Mouse (Mus musculus) forebrain, embryonic 11.5 days (tissue): ENCODE data around the gene Slc26a10. TPM values are rescaled to one million over a fixed set of nuclear protein-coding genes. Genes with fewer than 3 reads are reported as not detected.
A peak's percentile ranks its signal among the peaks of the same experiment; 100 is the strongest.

Experiments
- ATAC-seq: fragments of 200-750 bp; cut with Nextera tagmentation; replicated peaks from 2 replicates; pipeline ENCODE4 v1.8.0; 2017; ENCODE audit warnings: moderate TSS enrichment; ENCODE audit not compliant: low FRiP score
- DNase-seq: peaks from one replicate; pipeline ENCODE4 v3.0.0-alpha.2; 2017; ENCODE audit warnings: low spot score
- H3K27ac ChIP-seq: fragments of 300-500 bp; sonication (generic); 2 replicates; pipeline ENCODE4 v1.5.1; 2014; ENCODE audit warnings: low read depth, low read length
- H3K27me3 ChIP-seq: fragments of 300-500 bp; sonication (generic); 2 replicates; pipeline ENCODE4 v1.6.1; 2014; ENCODE audit warnings: mild to moderate bottlenecking, low read length, mixed read lengths; ENCODE audit not compliant: control insufficient read depth, insufficient read depth
- H3K36me3 ChIP-seq: fragments of 300-500 bp; sonication (generic); 2 replicates; pipeline ENCODE4 v1.6.1; 2014; ENCODE audit warnings: mild to moderate bottlenecking, low read length, moderate library complexity, mixed read lengths; ENCODE audit not compliant: control insufficient read depth, insufficient read depth
- H3K4me1 ChIP-seq: fragments of 300-500 bp; sonication (generic); replicated peaks from 2 replicates; pipeline ENCODE4 v1.6.1; 2014; ENCODE audit warnings: low read length, mixed read lengths; ENCODE audit not compliant: control insufficient read depth, insufficient read depth
- H3K4me2 ChIP-seq: fragments of 300-500 bp; sonication (generic); 2 replicates; pipeline ENCODE4 v1.6.1; 2014; ENCODE audit warnings: low read depth, mild to moderate bottlenecking, low read length, moderate library complexity, mixed read lengths; ENCODE audit not compliant: severe bottlenecking
- H3K4me3 ChIP-seq: fragments of 300-500 bp; sonication (generic); 2 replicates; pipeline ENCODE4 v1.5.1; 2014; ENCODE audit warnings: low read depth, low read length
- H3K9ac ChIP-seq: fragments of 300-500 bp; sonication (generic); 2 replicates; pipeline ENCODE4 v1.6.1; 2014; ENCODE audit warnings: low read length
- H3K9me3 ChIP-seq: fragments of 300-500 bp; sonication (generic); 2 replicates; pipeline ENCODE4 v1.6.1; 2016; ENCODE audit warnings: low read length, mixed read lengths; ENCODE audit not compliant: control insufficient read depth
- WGBS: fragments of 180-500 bp; shearing (Covaris S2); extraction: QIAGEN DNeasy Blood & Tissue Kit; methylation state at CpG from one replicate; pipeline ENCODE4 v1.1.7; 2014; 5-methylcytosine and 5-hydroxymethylcytosine counted together
- polyA plus RNA-seq: library from polyadenylated mRNA; unstranded; fragments of >200 nt; fragmentation: Nextera tagmentation; extraction: Ambion mirVana; gene quantifications from 2 replicates; pipeline ENCODE4 v1.2.1, GENCODE M21; 2014

Slc26a10 gene
- polyA plus RNA-seq, 1 experiment from 2014 or later, result 1.1 TPM

- Histone ChIP-seq H3K36me3 (peaks cover 6% of the 10 kb centered on the region; the same call in 1 of the 2 replicates), H3K4me1 (peaks cover 14% of the 10 kb centered on the region), H3K4me2 (peak within 1 kb of the TSS; percentile 100), H3K9me3 (no peaks in the 10 kb centered on the region), H3K4me3 (peak within 1 kb of the TSS; percentile 73), H3K27ac (peak within 1 kb of the TSS; percentile 76), H3K9ac (peak within 1 kb of the TSS; percentile 88), H3K27me3 (no peaks in the 10 kb centered on the region)
- 1% methylated on average over 35 of the region's 35 CpGs for WGBS
- ATAC-seq (peak; percentile 44), DNase-seq (peak; percentile 80)
Observed at GRCm38 (mm10) chr10:127189651-127190381, 9.4 kb upstream of the Slc26a10 start, which contains the start of gene Arhgef25. Gene Arhgef25, minus strand, starts transcription at chr10:127190083.

- peak overlapping the region; percentile 88 for H3K9ac ChIP-seq
- H3K4me2 ChIP-seq, result peak overlapping the region; percentile 100
- H3K9me3 ChIP-seq, result no peaks in the 10 kb centered on the region
- peak overlapping the region; percentile 73 for H3K4me3 ChIP-seq
- under 1% methylated on average over 26 of the region's 26 CpGs for WGBS
- peak; percentile 15; the same call in 1 of the 2 replicates for ATAC-seq
- peaks cover 6% of the 10 kb centered on the region; the same call in 1 of the 2 replicates for H3K36me3 ChIP-seq
- H3K4me1 ChIP-seq, result peaks cover 9% of the 10 kb centered on the region
- no peaks in the 10 kb centered on the region for H3K27me3 ChIP-seq
- DNase-seq, result no peak
- peak overlapping the region; percentile 76 for H3K27ac ChIP-seq
Observed at GRCm38 (mm10) chr10:127189116-127189650, 8.7 kb upstream of the Slc26a10 start.

- under 1% methylated on average over 43 of the region's 46 CpGs for WGBS
- no peaks in the 10 kb centered on the region for H3K9me3 ChIP-seq
- peak overlapping the region; percentile 88 for H3K9ac ChIP-seq
- peak overlapping the region; percentile 73 for H3K4me3 ChIP-seq
- H3K27me3 ChIP-seq, result no peaks in the 10 kb centered on the region
- H3K36me3 ChIP-seq, result peaks cover 6% of the 10 kb centered on the region; the same call in 1 of the 2 replicates
- peak overlapping the region; percentile 100 for H3K4me2 ChIP-seq
- H3K4me1 ChIP-seq, result peaks cover 9% of the 10 kb centered on the region
- peak; percentile 93 for DNase-seq
- H3K27ac ChIP-seq, result peak overlapping the region; percentile 76
- peak; percentile 83 for ATAC-seq
Observed at GRCm38 (mm10) chr10:127188465-127189115, 8.1 kb upstream of the Slc26a10 start.

GRCm38 (mm10) chr10:127188079-127188453 is 7.6 kb upstream of the Slc26a10 start:
- Histone ChIP-seq H3K36me3 (peaks cover 6% of the 10 kb centered on the region; the same call in 1 of the 2 replicates), H3K27me3 (no peaks in the 10 kb centered on the region), H3K9ac (peak overlapping the region; percentile 88), H3K4me1 (peaks cover 9% of the 10 kb centered on the region), H3K9me3 (no peaks in the 10 kb centered on the region), H3K27ac (peak overlapping the region; percentile 76), H3K4me2 (peak overlapping the region; percentile 100), H3K4me3 (peak overlapping the region; percentile 73)
- DNase-seq (peak; percentile 59), ATAC-seq (no peak)
- WGBS, result 2% methylated on average over 21 of the region's 21 CpGs

GRCm38 (mm10) chr10:127187371-127188078 is 7.1 kb upstream of the Slc26a10 start:
- ATAC-seq (no peak), DNase-seq (peak; percentile 56)
- H3K4me2 ChIP-seq, result peak overlapping the region; percentile 100
- peaks cover 9% of the 10 kb centered on the region for H3K4me1 ChIP-seq
- H3K27ac ChIP-seq, result peak overlapping the region; percentile 13; the same call in 1 of the 2 replicates
- no peaks in the 10 kb centered on the region for H3K9me3 ChIP-seq
- H3K4me3 ChIP-seq, result peak overlapping the region; percentile 73
- 46% methylated on average over 10 of the region's 10 CpGs for WGBS
- H3K27me3 ChIP-seq, result no peaks in the 10 kb centered on the region
- peak overlapping the region; percentile 88 for H3K9ac ChIP-seq
- peaks cover 6% of the 10 kb centered on the region; the same call in 1 of the 2 replicates for H3K36me3 ChIP-seq

GRCm38 (mm10) chr10:127186451-127186850 is 6.0 kb upstream of the Slc26a10 start:
- peaks cover 9% of the 10 kb centered on the region for H3K4me1 ChIP-seq
- ATAC-seq (no peak), DNase-seq (no peak)
- no peak overlapping the region for H3K27ac ChIP-seq
- no peak overlapping the region for H3K4me3 ChIP-seq
- H3K9ac ChIP-seq, result no peak overlapping the region
- no peak overlapping the region for H3K4me2 ChIP-seq
- H3K9me3 ChIP-seq, result no peaks in the 10 kb centered on the region
- H3K36me3 ChIP-seq, result peaks cover 6% of the 10 kb centered on the region; the same call in 1 of the 2 replicates
- H3K27me3 ChIP-seq, result no peaks in the 10 kb centered on the region
- WGBS, result 64% methylated on average over 1 of the region's 1 CpGs

- no peak for DNase-seq
- Histone ChIP-seq H3K4me1 (peaks cover 9% of the 10 kb centered on the region), H3K9ac (no peak overlapping the region), H3K9me3 (no peaks in the 10 kb centered on the region), H3K4me3 (no peak overlapping the region), H3K27me3 (peaks cover 9% of the 10 kb centered on the region), H3K36me3 (peaks cover 6% of the 10 kb centered on the region; the same call in 1 of the 2 replicates), H3K27ac (no peak overlapping the region), H3K4me2 (no peak overlapping the region)
- 86% methylated on average over 15 of the region's 15 CpGs for WGBS
- ATAC-seq, result no peak
Observed at GRCm38 (mm10) chr10:127185506-127185905, 5.1 kb upstream of the Slc26a10 start.

GRCm38 (mm10) chr10:127185101-127185500 is 4.7 kb upstream of the Slc26a10 start:
- H3K36me3 ChIP-seq, result peaks cover 6% of the 10 kb centered on the region; the same call in 1 of the 2 replicates
- DNase-seq, result peak; percentile 47
- no peak overlapping the region for H3K9ac ChIP-seq
- peaks cover 9% of the 10 kb centered on the region for H3K4me1 ChIP-seq
- H3K9me3 ChIP-seq, result no peaks in the 10 kb centered on the region
- 66% methylated on average over 9 of the region's 9 CpGs for WGBS
- H3K27me3 ChIP-seq, result peaks cover 12% of the 10 kb centered on the region
- ATAC-seq, result no peak
- no peak overlapping the region for H3K4me3 ChIP-seq
- H3K4me2 ChIP-seq, result no peak overlapping the region
- H3K27ac ChIP-seq, result no peak overlapping the region
